8 mouse cellular contexts compared by ENCODE assay signal in genomic region chr10:120111691-120112319, GRCm38 (mm10). TPM values are rescaled to one million over a fixed set of nuclear protein-coding genes. Genes with fewer than 3 reads are reported as not detected.
DNase-seq lines count a peak whose midpoint lies in the region; ATAC-seq and TF ChIP-seq lines count a peak whose summit lies in the region.

No protein-coding gene starts in this region.

- no peaks in the 10 kb centered on the region for H3K36me3 ChIP-seq in lung, embryonic 14.5 days (ENCODE audit: insufficient read depth)
- H3K36me3 ChIP-seq in embryonic facial prominence, embryonic 12.5 days = no peaks in the 10 kb centered on the region
- H3K36me3 ChIP-seq in limb, embryonic 12.5 days = peaks cover 13% of the 10 kb centered on the region; the same call in 1 of the 2 replicates
- peaks cover 15% of the 10 kb centered on the region for H3K36me3 ChIP-seq in small intestine, adult 2 months (ENCODE audit: control insufficient read depth, insufficient read depth, low read length)

- no peak for ATAC-seq in lung, embryonic 14.5 days (ENCODE audit: insufficient read depth)
- no peak for ATAC-seq in embryonic facial prominence, embryonic 12.5 days (ENCODE audit: insufficient number of reproducible peaks, insufficient read depth, low FRiP score, low TSS enrichment)
- ATAC-seq in limb, embryonic 12.5 days (ENCODE audit: insufficient number of reproducible peaks, insufficient read depth, low FRiP score, low TSS enrichment, low read depth) = no peak

- no peak for TF ChIP-seq POLR2A in small intestine, adult 2 months (IDR thresholded peaks at IDR 0.05; ENCODE audit: low read depth, low read length)

- no peaks in the 10 kb centered on the region for H3K9me3 ChIP-seq in lung, embryonic 14.5 days (ENCODE audit: low read depth, low read length)
- no peaks in the 10 kb centered on the region for H3K9me3 ChIP-seq in embryonic facial prominence, embryonic 12.5 days
- H3K9me3 ChIP-seq in limb, embryonic 12.5 days = no peaks in the 10 kb centered on the region

- H3K9ac ChIP-seq in lung, embryonic 14.5 days = peak overlapping the region; percentile 64
- peak overlapping the region; percentile 63 for H3K9ac ChIP-seq in embryonic facial prominence, embryonic 12.5 days
- H3K9ac ChIP-seq in limb, embryonic 12.5 days (replicated peaks) = peak overlapping the region; percentile 67

- no peak overlapping the region for H3K27ac ChIP-seq in lung, embryonic 14.5 days (ENCODE audit: low read depth)
- H3K27ac ChIP-seq in embryonic facial prominence, embryonic 12.5 days = no peak overlapping the region
- H3K27ac ChIP-seq in limb, embryonic 12.5 days = no peak overlapping the region
- H3K27ac ChIP-seq in small intestine, adult 2 months (ENCODE audit: insufficient read depth, low read depth, low read length) = no peak overlapping the region

- peak overlapping the region; percentile 73 for H3K4me2 ChIP-seq in lung, embryonic 14.5 days
- H3K4me2 ChIP-seq in embryonic facial prominence, embryonic 12.5 days (replicated peaks) = peak overlapping the region; percentile 69
- H3K4me2 ChIP-seq in limb, embryonic 12.5 days = peak overlapping the region; percentile 72

- H3K4me3 ChIP-seq in lung, embryonic 14.5 days (ENCODE audit: low read depth, low read length) = peak overlapping the region; percentile 61
- H3K4me3 ChIP-seq in embryonic facial prominence, embryonic 12.5 days = peak overlapping the region; percentile 72
- H3K4me3 ChIP-seq in limb, embryonic 12.5 days (replicated peaks) = peak overlapping the region; percentile 72
- H3K4me3 ChIP-seq in small intestine, adult 2 months (ENCODE audit: low read depth, low read length) = peak overlapping the region; percentile 84

- TF ChIP-seq CTCF in lung, embryonic 14.5 days (IDR thresholded peaks at IDR 0.05; ENCODE audit: low read depth) = peak; percentile 18; the same call in 1 of the 2 replicates
- no peak for TF ChIP-seq CTCF in small intestine, adult 2 months (IDR thresholded peaks at IDR 0.05; ENCODE audit: extremely low read depth, insufficient read length, insufficient replicate concordance, low read depth, low read length)

- 79% methylated on average over 3 of the region's 3 CpGs for WGBS in lung, embryonic 14.5 days
- WGBS in embryonic facial prominence, embryonic 12.5 days = 81% methylated on average over 3 of the region's 3 CpGs
- 77% methylated on average over 3 of the region's 3 CpGs for WGBS in limb, embryonic 12.5 days
- WGBS in small intestine, adult 2 months = 64% methylated on average over 3 of the region's 3 CpGs

- H3K27me3 ChIP-seq in lung, embryonic 14.5 days (ENCODE audit: insufficient read depth, low read length) = no peaks in the 10 kb centered on the region
- no peaks in the 10 kb centered on the region for H3K27me3 ChIP-seq in embryonic facial prominence, embryonic 12.5 days
- no peaks in the 10 kb centered on the region for H3K27me3 ChIP-seq in limb, embryonic 12.5 days
- no peaks in the 10 kb centered on the region for H3K27me3 ChIP-seq in small intestine, adult 2 months (ENCODE audit: control insufficient read depth, insufficient read depth, low read length)

- DNase-seq in lung, embryonic 14.5 days = no peak
- no peak for DNase-seq in lung, adult 18-20 months
- DNase-seq in frontal cortex, postnatal 14 days (ENCODE audit: low spot score in 2 of 2) = no peak
- no peak for DNase-seq in left cerebral cortex, postnatal 36 days (ENCODE audit: low spot score in 2 of 2)
- no peak for DNase-seq in gastrocnemius, adult 8-10 months (ENCODE audit: low spot score in 2 of 2)

- intact Hi-C loops in left cerebral cortex, postnatal 36 days (cut with DNase I) = no loop called here

- H3K4me1 ChIP-seq in lung, embryonic 14.5 days (ENCODE audit: insufficient read depth) = no peaks in the 10 kb centered on the region; the same call in 1 of the 2 replicates
- 0 out of 2 replicates have a peak, but pooled peaks cover 4% of the 10 kb centered on the region for H3K4me1 ChIP-seq in embryonic facial prominence, embryonic 12.5 days
- H3K4me1 ChIP-seq in limb, embryonic 12.5 days (replicated peaks) = peaks cover 5% of the 10 kb centered on the region; the same call in 1 of the 2 replicates
- no peaks in the 10 kb centered on the region; the same call in 1 of the 2 replicates for H3K4me1 ChIP-seq in small intestine, adult 2 months (ENCODE audit: control insufficient read depth, insufficient read depth, insufficient read length, low read length)

RNA-seq across cellular contexts. Expression of gene Helb, which starts 1.0 kb away (rescaled TPM):
- 4.7 and 5.4 TPM in 2 replicates for polyA plus RNA-seq in lung, embryonic 14.5 days (2014; fragmentation: Nextera tagmentation; extraction: Ambion mirVana)
- polyA plus RNA-seq in embryonic facial prominence, embryonic 12.5 days (2016; fragmentation: Nextera tagmentation; extraction: Ambion mirVana) = 7.2 and 7.9 TPM in 2 replicates
- polyA plus RNA-seq in limb, embryonic 12.5 days (2016; fragmentation: Nextera tagmentation; extraction: Ambion mirVana) = 7.2 and 7.3 TPM in 2 replicates
- polyA plus RNA-seq in small intestine, adult 2 months (2012; rRNA removed) = 2.3 and 4.4 TPM in 2 replicates
- 1 to 10 TPM; 3.7 to 4.7 TPM for total RNA-seq in left cerebral cortex, postnatal 36 days (2021)
- 1 to 10 TPM; 4.7 to 5.1 (median 5.0) TPM for total RNA-seq in gastrocnemius, adult 8-10 months (2022)
